Comparison of ENCODE assay signal across 1 mouse cellular context in genomic region chr2:91978547-91978946, GRCm38 (mm10).
TF ChIP-seq lines count a peak whose summit lies in the region.

No protein-coding gene starts in this region.

TF ChIP-seq in MEL, 35 proteins besides CTCF, POLR2A, EP300 and RAD21:
- TF ChIP-seq JUND (IDR thresholded peaks at IDR 0.05; ENCODE audit: low read depth, low read length) (no peak), ZNF384 (IDR thresholded peaks at IDR 0.05; ENCODE audit: low read depth, low read length) (peak; percentile 64)
TF ChIP-seq in MEL: peak in this region for 1.
